Comparison of ENCODE assay signal across 11 mouse cellular contexts in genomic region chr3:116018606-116019005, GRCm38 (mm10).
"Had no signal": no experiment of that assay in that cellular context is flagged by ENCODE, and none has a peak within 500 bp of the region (broad histone marks: within the 10 kb centered on the region; RNA-seq: fewer than 3 reads in every experiment).

No protein-coding gene starts in this region.

- H3K4me2 ChIP-seq: limb, embryonic 15.5 days; liver, embryonic 12.5 days; lung, embryonic 15.5 days; midbrain, embryonic 12.5 days; neural tube, embryonic 15.5 days had no signal

- H3K9me3 ChIP-seq: limb, embryonic 15.5 days; liver, embryonic 12.5 days; lung, embryonic 15.5 days; midbrain, embryonic 12.5 days; neural tube, embryonic 15.5 days had no signal

- H3K27ac ChIP-seq: layer of hippocampus, adult 2 months; limb, embryonic 15.5 days; liver, embryonic 12.5 days; lung, embryonic 15.5 days; midbrain, embryonic 12.5 days; neural tube, embryonic 15.5 days had no signal

- DNase-seq: kidney, adult 18-20 months; right cerebral cortex, adult 18-20 months; right cerebral cortex, postnatal 25 days; thymus, postnatal 36 days had no signal

- ATAC-seq: liver, embryonic 12.5 days; midbrain, embryonic 16.5 days had no signal

- H3K27me3 ChIP-seq: limb, embryonic 15.5 days; liver, embryonic 12.5 days; lung, embryonic 15.5 days; midbrain, embryonic 12.5 days; neural tube, embryonic 15.5 days had no signal

- H3K4me1 ChIP-seq: limb, embryonic 15.5 days; liver, embryonic 12.5 days; lung, embryonic 15.5 days; neural tube, embryonic 15.5 days had no signal

- H3K9ac ChIP-seq: limb, embryonic 15.5 days; liver, embryonic 12.5 days; lung, embryonic 15.5 days; midbrain, embryonic 12.5 days; neural tube, embryonic 15.5 days had no signal

- H3K4me3 ChIP-seq: layer of hippocampus, adult 2 months; limb, embryonic 15.5 days; liver, embryonic 12.5 days; lung, embryonic 15.5 days; midbrain, embryonic 12.5 days; neural tube, embryonic 15.5 days had no signal

- H3K36me3 ChIP-seq: limb, embryonic 15.5 days; liver, embryonic 12.5 days; lung, embryonic 15.5 days; midbrain, embryonic 12.5 days; neural tube, embryonic 15.5 days had no signal
